Mouse (Mus musculus): Measurements from ENCODE around the gene Daam1. TPM values are rescaled to one million over a fixed set of nuclear protein-coding genes. Genes with fewer than 3 reads are reported as not detected.

Gene Daam1
- polyA plus RNA-seq, 1 experiment from 2014 or later, result 20.9 TPM

- Histone ChIP-seq H3K9ac (ENCODE audit: low read length) (no peak overlapping the region), H3K4me2 (ENCODE audit: low read depth) (no peak overlapping the region), H3K27ac (ENCODE audit: low read depth, low read length) (no peak overlapping the region), H3K4me3 (ENCODE audit: low read depth, low read length) (no peak overlapping the region), H3K36me3 (ENCODE audit: control insufficient read depth, insufficient read depth, low read length) (peaks cover 4% of the 10 kb centered on the region), H3K4me1 (ENCODE audit: control insufficient read depth, insufficient read depth, low read length) (no peaks in the 10 kb centered on the region), H3K27me3 (ENCODE audit: control insufficient read depth, insufficient read depth, low read length) (no peaks in the 10 kb centered on the region), H3K9me3 (ENCODE audit: control insufficient read depth, low read length) (no peaks in the 10 kb centered on the region)
- WGBS, result 84% methylated on average over 8 of the region's 8 CpGs
- ATAC-seq (ENCODE audit: insufficient read depth, low FRiP score, low TSS enrichment) (no peak), DNase-seq (ENCODE audit: low spot score) (no peak)
These were observed 150.4 kb downstream of the Daam1 start for GRCm38 (mm10) chr12:71981250-71981649.

GRCm38 (mm10) chr12:71981791-71982190, 150.9 kb downstream of the Daam1 start:
- 87% methylated on average over 5 of the region's 5 CpGs for WGBS
- DNase-seq (ENCODE audit: low spot score) (no peak), ATAC-seq (ENCODE audit: insufficient read depth, low FRiP score, low TSS enrichment) (no peak)
- no peak overlapping the region for H3K9ac ChIP-seq (ENCODE audit: low read length)
- H3K4me3 ChIP-seq (ENCODE audit: low read depth, low read length), result no peak overlapping the region
- peaks cover 4% of the 10 kb centered on the region for H3K36me3 ChIP-seq (ENCODE audit: control insufficient read depth, insufficient read depth, low read length)
- H3K27me3 ChIP-seq (ENCODE audit: control insufficient read depth, insufficient read depth, low read length), result no peaks in the 10 kb centered on the region
- no peak overlapping the region for H3K4me2 ChIP-seq (ENCODE audit: low read depth)
- H3K27ac ChIP-seq (ENCODE audit: low read depth, low read length), result no peak overlapping the region
- H3K9me3 ChIP-seq (ENCODE audit: control insufficient read depth, low read length), result no peaks in the 10 kb centered on the region
- H3K4me1 ChIP-seq (ENCODE audit: control insufficient read depth, insufficient read depth, low read length), result no peaks in the 10 kb centered on the region

- Histone ChIP-seq H3K4me3 (ENCODE audit: low read depth, low read length) (no peak overlapping the region), H3K4me1 (ENCODE audit: control insufficient read depth, insufficient read depth, low read length) (no peaks in the 10 kb centered on the region), H3K9ac (ENCODE audit: low read length) (no peak overlapping the region), H3K9me3 (ENCODE audit: control insufficient read depth, low read length) (no peaks in the 10 kb centered on the region), H3K27ac (ENCODE audit: low read depth, low read length) (no peak overlapping the region), H3K27me3 (ENCODE audit: control insufficient read depth, insufficient read depth, low read length) (no peaks in the 10 kb centered on the region), H3K4me2 (ENCODE audit: low read depth) (no peak overlapping the region), H3K36me3 (ENCODE audit: control insufficient read depth, insufficient read depth, low read length) (peaks cover 4% of the 10 kb centered on the region; the same call in 1 of the 2 replicates)
- DNase-seq (ENCODE audit: low spot score) (no peak), ATAC-seq (ENCODE audit: insufficient read depth, low FRiP score, low TSS enrichment) (no peak)
- 83% methylated on average over 10 of the region's 10 CpGs for WGBS
These were observed 152.3 kb downstream of the Daam1 start for GRCm38 (mm10) chr12:71983102-71983715.

GRCm38 (mm10) chr12:71987161-71987560, 156.3 kb downstream of the Daam1 start:
- DNase-seq (ENCODE audit: low spot score), result no peak
- H3K4me2 ChIP-seq (ENCODE audit: low read depth), result no peak overlapping the region
- H3K27me3 ChIP-seq (ENCODE audit: control insufficient read depth, insufficient read depth, low read length), result no peaks in the 10 kb centered on the region
- no peaks in the 10 kb centered on the region for H3K4me1 ChIP-seq (ENCODE audit: control insufficient read depth, insufficient read depth, low read length)
- H3K4me3 ChIP-seq (ENCODE audit: low read depth, low read length), result no peak overlapping the region
- H3K9me3 ChIP-seq (ENCODE audit: control insufficient read depth, low read length), result no peaks in the 10 kb centered on the region
- peaks cover 8% of the 10 kb centered on the region; the same call in 1 of the 2 replicates for H3K36me3 ChIP-seq (ENCODE audit: control insufficient read depth, insufficient read depth, low read length)
- no peak overlapping the region for H3K27ac ChIP-seq (ENCODE audit: low read depth, low read length)
- no peak for ATAC-seq (ENCODE audit: insufficient read depth, low FRiP score, low TSS enrichment)
- H3K9ac ChIP-seq (ENCODE audit: low read length), result no peak overlapping the region
- WGBS, result 90% methylated on average over 2 of the region's 2 CpGs

GRCm38 (mm10) chr12:71987885-71988284, 157.0 kb downstream of the Daam1 start:
- no peak overlapping the region for H3K9ac ChIP-seq (ENCODE audit: low read length)
- peaks cover 11% of the 10 kb centered on the region; the same call in 1 of the 2 replicates for H3K36me3 ChIP-seq (ENCODE audit: control insufficient read depth, insufficient read depth, low read length)
- no peaks in the 10 kb centered on the region for H3K9me3 ChIP-seq (ENCODE audit: control insufficient read depth, low read length)
- H3K27me3 ChIP-seq (ENCODE audit: control insufficient read depth, insufficient read depth, low read length), result no peaks in the 10 kb centered on the region
- WGBS, result 85% methylated on average over 4 of the region's 4 CpGs
- DNase-seq (ENCODE audit: low spot score) (no peak), ATAC-seq (ENCODE audit: insufficient read depth, low FRiP score, low TSS enrichment) (no peak)
- no peak overlapping the region for H3K4me3 ChIP-seq (ENCODE audit: low read depth, low read length)
- H3K4me2 ChIP-seq (ENCODE audit: low read depth), result no peak overlapping the region
- no peak overlapping the region for H3K27ac ChIP-seq (ENCODE audit: low read depth, low read length)
- H3K4me1 ChIP-seq (ENCODE audit: control insufficient read depth, insufficient read depth, low read length), result no peaks in the 10 kb centered on the region

- H3K4me1 ChIP-seq (ENCODE audit: control insufficient read depth, insufficient read depth, low read length), result no peaks in the 10 kb centered on the region
- no peak overlapping the region for H3K9ac ChIP-seq (ENCODE audit: low read length)
- no peak overlapping the region for H3K27ac ChIP-seq (ENCODE audit: low read depth, low read length)
- 96% methylated on average over 17 of the region's 17 CpGs for WGBS
- peaks cover 12% of the 10 kb centered on the region; the same call in 1 of the 2 replicates for H3K36me3 ChIP-seq (ENCODE audit: control insufficient read depth, insufficient read depth, low read length)
- no peak overlapping the region for H3K4me3 ChIP-seq (ENCODE audit: low read depth, low read length)
- no peak for ATAC-seq (ENCODE audit: insufficient read depth, low FRiP score, low TSS enrichment)
- H3K27me3 ChIP-seq (ENCODE audit: control insufficient read depth, insufficient read depth, low read length), result no peaks in the 10 kb centered on the region
- H3K4me2 ChIP-seq (ENCODE audit: low read depth), result no peak overlapping the region
- DNase-seq (ENCODE audit: low spot score), result no peak
- no peaks in the 10 kb centered on the region for H3K9me3 ChIP-seq (ENCODE audit: control insufficient read depth, low read length)
These were observed 158.7 kb downstream of the Daam1 start for GRCm38 (mm10) chr12:71989596-71989995.

GRCm38 (mm10) chr12:71992599-71993210, 161.8 kb downstream of the Daam1 start:
- Histone ChIP-seq H3K4me2 (ENCODE audit: low read depth) (no peak overlapping the region), H3K9ac (ENCODE audit: low read length) (no peak overlapping the region), H3K36me3 (ENCODE audit: control insufficient read depth, insufficient read depth, low read length) (peaks cover 8% of the 10 kb centered on the region; the same call in 1 of the 2 replicates), H3K27ac (ENCODE audit: low read depth, low read length) (no peak overlapping the region), H3K9me3 (ENCODE audit: control insufficient read depth, low read length) (no peaks in the 10 kb centered on the region), H3K27me3 (ENCODE audit: control insufficient read depth, insufficient read depth, low read length) (no peaks in the 10 kb centered on the region), H3K4me1 (ENCODE audit: control insufficient read depth, insufficient read depth, low read length) (no peaks in the 10 kb centered on the region), H3K4me3 (ENCODE audit: low read depth, low read length) (no peak overlapping the region)
- ATAC-seq (ENCODE audit: insufficient read depth, low FRiP score, low TSS enrichment), result no peak
- DNase-seq (ENCODE audit: low spot score), result no peak
- WGBS, result 92% methylated on average over 18 of the region's 18 CpGs

- ATAC-seq (ENCODE audit: insufficient read depth, low FRiP score, low TSS enrichment) (no peak), DNase-seq (ENCODE audit: low spot score) (no peak)
- Histone ChIP-seq H3K27me3 (ENCODE audit: control insufficient read depth, insufficient read depth, low read length) (no peaks in the 10 kb centered on the region), H3K36me3 (ENCODE audit: control insufficient read depth, insufficient read depth, low read length) (0 out of 2 replicates have a peak, but pooled peaks cover 3% of the 10 kb centered on the region), H3K4me3 (ENCODE audit: low read depth, low read length) (no peak overlapping the region), H3K9me3 (ENCODE audit: control insufficient read depth, low read length) (no peaks in the 10 kb centered on the region), H3K4me1 (ENCODE audit: control insufficient read depth, insufficient read depth, low read length) (no peaks in the 10 kb centered on the region), H3K4me2 (ENCODE audit: low read depth) (no peak overlapping the region), H3K27ac (ENCODE audit: low read depth, low read length) (no peak overlapping the region), H3K9ac (ENCODE audit: low read length) (no peak overlapping the region)
- WGBS, result 80% methylated on average over 8 of the region's 8 CpGs
These were observed 165.0 kb downstream of the Daam1 start for GRCm38 (mm10) chr12:71995831-71996230.

GRCm38 (mm10) chr12:71996920-71997319, 166.0 kb downstream of the Daam1 start:
- Histone ChIP-seq H3K4me1 (ENCODE audit: control insufficient read depth, insufficient read depth, low read length) (no peaks in the 10 kb centered on the region), H3K4me2 (ENCODE audit: low read depth) (no peak overlapping the region), H3K9me3 (ENCODE audit: control insufficient read depth, low read length) (no peaks in the 10 kb centered on the region), H3K36me3 (ENCODE audit: control insufficient read depth, insufficient read depth, low read length) (0 out of 2 replicates have a peak, but pooled peaks cover 3% of the 10 kb centered on the region), H3K9ac (ENCODE audit: low read length) (no peak overlapping the region), H3K27ac (ENCODE audit: low read depth, low read length) (no peak overlapping the region), H3K27me3 (ENCODE audit: control insufficient read depth, insufficient read depth, low read length) (no peaks in the 10 kb centered on the region), H3K4me3 (ENCODE audit: low read depth, low read length) (no peak overlapping the region)
- WGBS, result 81% methylated on average over 2 of the region's 2 CpGs
- DNase-seq (ENCODE audit: low spot score) (no peak), ATAC-seq (ENCODE audit: insufficient read depth, low FRiP score, low TSS enrichment) (no peak)

Data from neural tube, embryonic 11.5 days (tissue).